In genomic region chr16:50477628-50478027, GRCm38 (mm10) we compare ENCODE assay signal across 17 mouse cellular contexts.
"Had no signal": no experiment of that assay in that cellular context is flagged by ENCODE, and none has a peak within 500 bp of the region (broad histone marks: within the 10 kb centered on the region; RNA-seq: fewer than 3 reads in every experiment).

No protein-coding gene starts in this region.

- H3K4me2 ChIP-seq: neural tube, embryonic 12.5 days; neural tube, embryonic 13.5 days; neural tube, embryonic 15.5 days; stomach, embryonic 15.5 days had no signal

- H3K4me1 ChIP-seq: neural tube, embryonic 12.5 days; stomach, embryonic 15.5 days had no signal

- H3K36me3 ChIP-seq: neural tube, embryonic 12.5 days; neural tube, embryonic 13.5 days; neural tube, embryonic 15.5 days; stomach, embryonic 15.5 days had no signal

- H3K27ac ChIP-seq: neural tube, embryonic 12.5 days; neural tube, embryonic 13.5 days; neural tube, embryonic 15.5 days; stomach, embryonic 15.5 days; stomach, postnatal 0 days had no signal

- H3K27me3 ChIP-seq: neural tube, embryonic 12.5 days; neural tube, embryonic 13.5 days; neural tube, embryonic 15.5 days; stomach, embryonic 15.5 days had no signal

- H3K9ac ChIP-seq: neural tube, embryonic 12.5 days; neural tube, embryonic 13.5 days; neural tube, embryonic 15.5 days; stomach, embryonic 15.5 days had no signal

- H3K4me3 ChIP-seq: neural tube, embryonic 12.5 days; neural tube, embryonic 13.5 days; neural tube, embryonic 15.5 days; stomach, embryonic 15.5 days had no signal

- DNase-seq: retina, postnatal 1 day; right cerebral cortex, adult 18-20 months; right cerebral cortex, postnatal 14 days; right cerebral cortex, postnatal 25 days; right cerebral cortex, postnatal 4 days; spleen, adult 18-20 months; thymus, adult 18-20 months; thymus, adult 2 months; thymus, postnatal 14 days; thymus, postnatal 25 days; thymus, postnatal 36 days; thymus, postnatal 4 days had no signal

- H3K9me3 ChIP-seq: neural tube, embryonic 12.5 days; neural tube, embryonic 13.5 days; neural tube, embryonic 15.5 days; stomach, embryonic 15.5 days had no signal
